Mouse (Mus musculus): ENCODE data around the gene Zfp1. TPM values are rescaled to one million over a fixed set of nuclear protein-coding genes. Genes with fewer than 3 reads are reported as not detected.

Zfp1 gene
- total RNA-seq, 2 experiments from 2014 or later = 15.5 to 17.0 TPM

DNA sequence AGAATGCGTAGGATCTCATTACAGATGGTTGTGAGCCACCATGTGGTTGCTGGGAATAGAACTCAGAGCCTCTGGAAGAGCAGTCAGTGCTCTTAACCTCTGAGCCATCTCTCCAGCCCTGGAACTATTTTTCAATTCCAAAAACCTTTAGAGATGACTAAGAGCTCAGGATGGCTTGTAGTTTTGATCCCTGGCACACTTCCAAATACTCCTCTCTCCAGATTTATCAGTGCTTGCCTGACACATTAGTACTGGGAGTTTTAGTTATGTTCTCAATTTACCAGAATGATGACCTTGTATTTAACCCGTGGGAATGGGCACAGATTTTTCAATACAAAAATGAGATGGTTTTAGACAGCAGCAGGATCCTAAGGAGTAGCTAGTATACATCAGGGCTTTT lies 23.6 kb downstream of the Zfp1 start:
- DNase-seq (ENCODE audit: low spot score in 2 of 2) = no peak

DNA sequence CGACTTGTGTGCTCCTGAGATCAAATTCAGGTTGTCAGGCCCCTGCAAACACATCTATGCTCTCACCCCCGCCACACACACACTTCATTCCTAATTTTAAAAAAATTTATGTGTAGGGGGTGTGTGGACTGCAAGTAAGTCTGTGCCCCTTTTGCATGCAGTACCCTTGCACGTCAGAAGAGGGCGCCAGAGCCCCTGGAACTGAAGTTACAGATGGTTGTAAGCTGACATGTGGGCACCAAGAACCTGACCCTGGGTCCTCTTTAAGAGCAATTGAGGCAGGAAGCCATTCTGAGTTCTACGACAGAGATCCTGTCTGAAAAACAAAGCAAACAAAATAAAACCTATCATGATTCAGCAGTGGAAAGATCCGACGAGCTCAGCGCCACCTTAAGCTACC lies 33.0 kb downstream of the Zfp1 start:
- DNase-seq (ENCODE audit: low spot score in 2 of 2) = no peak

DNA sequence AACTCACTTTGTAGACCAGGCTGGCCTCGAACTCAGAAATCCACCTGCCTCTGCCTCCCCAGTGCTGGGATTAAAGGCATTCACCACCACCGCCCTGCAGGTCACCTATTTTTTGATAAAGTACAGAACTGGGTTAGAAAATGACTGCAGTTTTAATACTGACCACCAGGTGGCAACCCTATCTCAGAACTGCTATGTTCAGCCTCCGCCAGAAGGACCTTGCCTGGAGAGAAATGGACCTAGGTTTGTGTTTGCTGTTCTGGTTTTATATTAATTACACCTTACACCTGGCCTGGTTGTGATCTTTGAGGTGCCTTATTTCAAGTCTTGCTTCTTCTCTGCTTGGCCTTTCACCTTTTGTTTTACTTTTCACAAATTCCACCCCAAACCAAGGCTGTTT lies 34.9 kb downstream of the Zfp1 start:
- peak in 1 of 2 experiments; percentile 16 for DNase-seq (ENCODE audit: low spot score in 2 of 2)

DNA sequence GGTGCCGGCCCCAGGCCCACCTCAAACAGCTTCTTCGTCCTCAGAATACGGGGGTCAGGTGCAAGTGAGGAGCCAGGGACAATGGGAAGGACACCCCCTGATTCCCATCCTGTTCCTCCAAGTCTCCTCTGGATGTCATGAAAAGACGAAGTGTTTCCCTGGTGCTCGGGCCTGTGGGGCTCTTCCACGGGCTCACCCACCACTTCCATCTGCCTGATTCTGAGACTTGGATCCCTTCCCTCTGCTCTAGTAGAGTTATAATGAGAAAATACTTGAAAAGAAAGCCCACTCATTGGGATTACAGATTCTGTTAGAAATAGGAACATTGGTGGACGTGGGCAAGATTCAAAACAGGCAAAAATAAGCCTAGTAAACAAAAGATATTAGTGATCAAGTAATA lies 35.6 kb downstream of the Zfp1 start:
- no peak for DNase-seq (ENCODE audit: low spot score in 2 of 2)

DNA sequence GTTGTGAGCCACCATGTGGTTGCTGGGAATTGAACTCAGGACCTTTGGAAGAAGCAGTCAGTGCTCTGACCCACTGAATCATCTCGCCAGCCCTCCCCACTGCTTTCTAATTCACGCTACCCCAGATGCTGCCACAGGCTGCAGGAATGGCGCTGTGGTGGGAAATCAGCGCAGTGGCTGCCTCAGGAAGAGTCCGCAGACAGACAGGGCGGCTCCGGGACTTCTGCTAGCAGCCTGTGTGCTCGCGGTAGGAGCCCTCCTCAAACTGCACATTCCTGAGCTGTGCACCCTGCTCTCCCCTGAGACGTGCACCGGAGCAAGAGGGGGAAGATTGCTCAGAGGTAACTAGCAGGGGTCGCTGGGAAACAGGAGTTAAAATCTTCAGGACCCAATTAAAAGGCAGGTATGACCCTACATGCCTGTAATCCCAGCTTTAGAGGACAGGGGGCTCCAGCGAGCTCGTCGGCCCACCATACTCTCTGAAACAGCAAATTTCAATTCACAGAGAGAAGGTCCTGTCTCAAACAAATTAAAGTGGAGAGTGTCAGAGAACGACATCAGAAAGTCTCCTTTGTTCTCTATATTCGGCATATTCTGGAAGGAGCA lies 37.3 kb downstream of the Zfp1 start:
- no peak for DNase-seq (ENCODE audit: low spot score in 2 of 2)

DNA sequence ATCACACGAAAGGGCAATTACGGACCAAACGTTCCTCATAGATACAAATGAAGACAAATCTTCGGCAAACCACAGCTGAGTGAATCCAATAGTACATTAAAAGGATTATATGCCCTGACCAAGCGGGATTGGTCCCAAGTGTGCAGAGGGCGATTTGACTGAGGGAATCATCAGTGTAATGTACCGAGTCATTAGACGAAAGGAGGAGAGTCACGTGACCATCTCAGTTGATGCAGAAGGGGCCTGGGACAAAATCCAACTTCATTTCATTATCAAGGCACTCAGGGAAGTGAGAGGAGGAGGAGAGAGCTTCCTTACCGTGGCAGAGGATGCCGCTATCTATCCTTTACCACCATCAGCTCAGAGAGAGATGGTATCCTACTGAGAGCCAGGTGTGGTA lies 38.0 kb downstream of the Zfp1 start:
- no peak for DNase-seq (ENCODE audit: low spot score in 2 of 2)

DNA sequence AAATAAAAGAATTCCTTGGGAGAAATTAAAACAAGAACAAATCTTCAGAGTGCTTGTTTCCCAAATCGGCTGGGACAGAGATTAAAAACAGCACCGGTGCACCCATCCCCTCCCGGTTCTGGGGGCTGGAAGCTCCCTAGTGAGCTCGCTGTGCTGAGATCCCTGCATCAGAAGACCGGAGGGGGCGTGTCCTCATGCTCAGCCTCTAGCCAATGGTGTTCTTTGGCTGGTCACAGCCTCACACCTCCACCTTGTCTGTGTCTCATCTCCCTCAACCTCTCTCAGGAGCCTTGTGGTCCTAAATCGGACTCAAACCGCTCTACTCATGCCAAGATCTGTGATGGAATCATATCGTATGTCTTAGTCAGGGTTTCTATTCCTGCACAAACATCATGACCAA lies 39.3 kb downstream of the Zfp1 start:
- DNase-seq (ENCODE audit: low spot score in 2 of 2) = no peak

DNA sequence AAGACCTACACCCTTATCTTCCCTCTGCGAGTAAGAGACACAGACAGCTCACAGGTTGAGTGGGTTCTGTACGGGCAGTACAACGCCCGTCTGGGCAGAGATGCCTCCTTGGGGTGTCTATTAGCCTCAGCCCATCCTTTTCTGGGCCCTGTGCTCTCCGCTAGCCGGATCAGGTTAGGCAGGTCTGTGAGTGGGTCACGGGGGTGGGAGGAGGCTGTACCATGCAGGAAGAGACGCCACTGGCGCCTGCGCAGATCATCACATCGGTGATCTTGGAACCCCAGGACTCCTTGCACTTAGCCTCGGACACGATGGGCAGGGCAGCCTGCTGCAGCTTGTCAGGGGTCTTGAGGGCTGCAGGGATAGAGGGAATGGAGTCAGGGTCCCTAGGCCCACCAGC lies 43.7 kb downstream of the Zfp1 start:
- no peak for DNase-seq (ENCODE audit: low spot score in 2 of 2)

DNA sequence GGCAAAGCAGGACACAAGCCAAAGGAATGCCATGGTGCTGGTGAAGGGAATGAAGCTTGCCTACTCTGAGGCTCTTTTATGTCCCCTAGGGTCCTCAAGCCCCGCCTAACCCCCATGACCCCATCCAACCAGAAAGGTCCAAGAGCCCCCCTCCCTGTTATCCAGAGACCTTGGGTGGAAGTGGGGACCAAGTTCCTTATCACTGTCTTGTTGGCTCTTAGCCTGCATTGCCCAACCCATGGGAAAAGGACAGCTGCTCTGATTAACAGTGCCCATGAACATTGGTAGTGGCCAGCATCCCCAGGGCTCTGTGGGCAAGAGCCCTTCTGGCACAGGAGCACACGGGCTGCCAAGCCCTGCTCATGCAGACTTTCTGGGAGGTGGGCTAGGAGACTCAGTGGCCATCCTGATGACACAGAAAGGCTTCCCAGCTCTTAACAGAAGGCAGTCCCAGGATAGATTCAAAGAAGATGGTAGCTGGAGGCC lies 47.8 kb downstream of the Zfp1 start, which contains the start of gene Ctrb1:
Gene Ctrb1 (minus strand): TSS at position 51 of the 486 bp plus-strand sequence.
- no peak for DNase-seq (ENCODE audit: low spot score in 2 of 2)

DNA sequence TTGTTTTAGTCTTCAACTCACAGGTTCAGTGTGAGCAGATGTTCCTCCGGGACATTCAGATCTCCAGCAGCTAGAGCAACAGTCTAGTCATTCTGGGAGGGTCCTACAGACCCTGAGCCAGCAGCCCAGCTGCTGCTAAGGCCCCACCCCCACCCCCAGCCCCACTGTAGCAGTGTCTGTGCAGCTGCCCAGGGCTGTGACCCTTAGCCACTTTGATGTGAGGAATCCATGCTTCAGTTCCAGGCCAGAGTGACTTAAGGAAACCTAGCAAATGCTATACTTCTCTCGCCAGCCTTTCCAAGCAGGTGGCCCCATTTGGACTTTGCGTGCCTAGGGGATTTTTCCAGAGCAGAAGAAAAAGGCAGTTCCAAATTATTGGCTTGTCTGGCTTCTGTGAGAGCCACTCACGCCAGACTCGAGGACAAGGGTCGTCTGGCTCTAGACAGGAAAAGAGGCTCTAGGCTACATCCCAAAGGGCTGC lies 50.1 kb downstream of the Zfp1 start:
- DNase-seq (ENCODE audit: low spot score in 2 of 2) = no peak

DNA sequence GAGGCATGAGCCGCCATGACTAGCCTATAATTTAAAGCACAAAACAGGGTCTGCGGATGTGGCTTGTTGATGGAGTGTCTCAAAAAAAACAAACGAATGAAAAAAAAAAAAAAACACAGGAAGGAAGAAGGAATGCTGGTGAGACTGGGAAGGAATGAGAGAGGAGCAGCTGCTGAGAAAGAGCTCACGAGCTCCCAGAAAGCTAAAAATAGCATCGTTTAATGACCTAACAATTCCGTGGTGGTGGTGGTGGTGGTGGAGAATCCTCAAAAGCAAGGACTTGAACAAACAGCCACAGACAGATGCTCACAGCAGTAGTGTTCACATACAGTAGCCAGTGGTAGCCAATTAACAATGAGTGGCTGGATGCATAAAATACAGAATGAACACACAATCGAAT lies 52.2 kb downstream of the Zfp1 start:
- no peak for DNase-seq (ENCODE audit: low spot score in 2 of 2)

DNA sequence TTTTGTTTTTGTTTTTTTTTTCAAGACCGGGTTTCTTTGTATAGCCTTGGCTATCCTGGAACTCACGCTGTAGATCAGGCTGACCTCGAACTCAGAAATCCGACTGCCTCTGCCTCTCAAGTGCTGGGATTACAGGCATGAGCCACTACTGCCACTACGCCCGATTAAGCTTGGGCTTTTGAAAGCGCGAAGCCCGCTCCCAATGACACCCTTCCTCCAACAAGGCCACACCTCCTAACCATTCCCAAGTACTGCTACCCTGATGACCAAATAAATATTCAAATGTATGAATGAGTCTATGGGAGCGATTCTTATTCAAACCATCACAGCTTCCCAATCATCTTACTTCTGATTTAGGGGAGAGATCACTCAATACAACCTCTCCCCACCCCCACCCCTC lies 54.5 kb downstream of the Zfp1 start:
- DNase-seq (ENCODE audit: low spot score in 2 of 2) = no peak

DNA sequence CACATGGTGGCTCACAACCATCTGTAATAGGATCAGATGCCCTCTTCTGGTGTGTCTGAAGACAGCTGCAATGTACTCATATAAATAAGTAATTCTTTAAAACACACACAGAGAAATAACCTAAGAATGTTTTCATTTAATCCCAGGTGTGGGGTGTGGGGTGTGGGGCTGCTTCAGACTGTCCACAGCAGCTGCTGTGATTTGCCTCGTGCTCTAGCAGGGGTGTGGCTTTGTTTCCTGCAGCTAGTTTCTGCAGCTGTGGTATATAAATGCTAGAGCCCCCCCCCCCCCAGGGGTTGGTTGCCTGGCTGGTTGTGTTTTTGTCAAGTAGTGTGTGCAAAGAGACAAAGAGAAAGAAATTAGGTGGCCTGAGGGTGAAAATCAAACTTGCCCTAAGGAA lies 55.8 kb downstream of the Zfp1 start:
- DNase-seq (ENCODE audit: low spot score in 2 of 2) = no peak

DNA sequence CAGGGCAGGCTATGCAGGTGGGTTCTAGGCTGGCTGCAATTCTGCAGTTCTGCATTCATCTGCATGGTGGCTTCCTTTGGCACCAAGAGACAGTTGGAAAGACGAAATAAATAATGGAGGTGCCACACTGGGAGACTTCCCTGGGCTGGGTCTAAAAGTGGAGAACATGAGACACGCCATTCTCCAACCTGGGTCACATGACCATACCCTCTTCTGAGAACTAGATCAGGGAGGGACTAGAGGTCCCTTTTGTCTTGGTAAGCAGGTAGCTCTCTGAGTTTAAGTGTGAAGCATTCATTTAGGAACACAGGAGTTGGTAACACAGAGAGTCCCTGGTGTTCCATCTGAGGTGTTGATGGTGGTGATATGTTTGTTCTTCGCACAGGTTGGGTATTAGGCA lies 57.0 kb downstream of the Zfp1 start:
- DNase-seq (ENCODE audit: low spot score in 2 of 2) = no peak

DNA sequence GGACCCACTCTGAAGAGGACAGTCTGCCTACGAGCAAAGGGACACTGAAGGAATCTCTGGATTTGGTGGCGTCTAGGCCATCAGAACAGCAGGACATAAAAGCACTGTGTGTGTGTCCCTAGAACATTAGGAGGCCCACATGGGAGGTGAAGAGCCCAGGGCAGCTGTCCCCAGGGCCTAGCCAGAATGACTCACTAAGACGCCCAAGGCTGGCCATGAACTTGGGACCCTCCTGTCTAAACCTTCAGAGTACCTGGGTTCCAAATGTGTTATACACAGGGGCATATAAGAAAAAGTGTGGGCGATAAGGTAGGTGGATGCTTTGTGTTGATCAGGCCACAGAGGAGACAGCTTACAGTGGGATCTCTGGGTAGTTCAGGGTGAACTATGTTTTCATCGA lies 57.5 kb downstream of the Zfp1 start:
- no peak for DNase-seq (ENCODE audit: low spot score in 2 of 2)

DNA sequence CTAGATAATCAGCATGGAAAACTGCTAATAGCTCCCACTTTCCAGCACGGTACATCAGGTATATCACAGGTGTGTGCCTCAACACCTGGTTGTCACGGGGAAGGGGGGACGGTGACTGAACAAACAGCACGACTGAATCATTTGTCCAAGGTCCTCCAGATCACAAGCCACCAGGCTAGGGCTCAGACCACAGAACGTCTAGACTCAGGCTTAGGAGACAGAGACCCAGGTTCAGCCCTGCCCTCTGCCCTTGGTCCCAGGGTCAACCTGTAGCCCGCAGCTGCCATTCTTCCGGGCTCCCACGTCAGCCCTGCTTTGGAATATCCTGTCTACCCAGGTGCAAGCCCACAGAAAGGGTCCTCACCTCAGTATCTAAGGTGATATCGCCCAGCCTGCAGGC lies 58.2 kb downstream of the Zfp1 start:
- DNase-seq (ENCODE audit: low spot score in 2 of 2) = no peak

DNA sequence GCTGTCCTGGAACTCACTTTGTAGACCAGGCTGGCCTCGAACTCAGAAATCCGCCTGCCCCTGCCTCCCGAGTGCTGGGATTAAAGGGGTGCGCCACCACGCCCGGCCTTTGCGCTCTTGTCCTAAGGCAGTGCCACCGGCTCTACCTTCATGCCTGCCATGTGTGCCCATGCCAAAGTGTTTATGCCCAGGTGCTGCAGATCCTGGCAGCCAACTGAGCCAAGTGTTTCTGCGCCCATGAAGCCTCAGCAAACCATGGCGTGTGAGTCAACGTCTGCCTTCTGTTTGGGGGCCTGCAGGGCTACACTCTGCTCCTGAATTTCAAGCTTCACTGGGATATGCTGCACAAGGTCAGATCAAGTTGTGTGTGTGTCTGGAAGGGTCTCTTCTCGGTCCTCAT lies 61.4 kb downstream of the Zfp1 start:
- no peak for DNase-seq (ENCODE audit: low spot score in 2 of 2)

DNA sequence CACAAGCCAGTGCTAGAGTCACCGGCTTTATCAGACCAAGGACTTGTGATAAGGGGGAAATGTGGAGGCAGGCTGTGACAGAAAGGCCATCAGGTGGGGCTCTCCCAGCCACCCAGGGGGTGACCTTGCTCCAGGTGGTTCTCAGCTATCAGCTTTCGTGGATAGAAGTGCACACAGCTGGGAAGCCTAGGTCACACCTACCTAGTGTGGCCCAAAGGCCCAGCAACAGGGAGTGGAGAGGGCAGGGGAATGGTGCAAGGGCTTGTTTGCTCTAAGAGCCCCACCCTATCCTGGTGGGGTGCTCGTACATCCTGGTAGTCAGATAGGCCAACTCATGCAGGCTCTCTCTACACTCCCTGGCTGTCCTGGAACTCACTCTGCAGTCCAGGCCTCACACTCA lies 62.0 kb downstream of the Zfp1 start:
- no peak for DNase-seq (ENCODE audit: low spot score in 2 of 2)

DNA sequence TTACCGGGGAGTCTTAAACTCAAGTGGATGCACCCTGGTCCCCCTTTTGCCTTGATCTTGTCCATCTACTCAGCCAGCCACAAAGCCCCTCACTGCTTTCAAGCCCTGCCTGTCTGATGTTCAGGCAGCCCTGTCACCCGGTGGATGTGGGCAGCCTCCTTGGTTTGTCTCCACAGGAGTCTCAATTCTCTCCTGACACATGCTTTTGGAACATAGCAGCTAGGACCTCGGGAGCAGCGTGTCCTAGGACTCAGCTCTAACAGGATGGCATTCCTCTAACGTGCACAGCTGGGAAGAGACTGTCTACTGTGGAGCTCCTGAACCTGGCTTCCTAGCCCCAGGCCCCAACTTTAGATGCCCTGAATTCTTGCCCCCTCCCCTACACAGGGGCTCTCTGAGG lies 62.5 kb downstream of the Zfp1 start:
- no peak for DNase-seq (ENCODE audit: low spot score in 2 of 2)

DNA sequence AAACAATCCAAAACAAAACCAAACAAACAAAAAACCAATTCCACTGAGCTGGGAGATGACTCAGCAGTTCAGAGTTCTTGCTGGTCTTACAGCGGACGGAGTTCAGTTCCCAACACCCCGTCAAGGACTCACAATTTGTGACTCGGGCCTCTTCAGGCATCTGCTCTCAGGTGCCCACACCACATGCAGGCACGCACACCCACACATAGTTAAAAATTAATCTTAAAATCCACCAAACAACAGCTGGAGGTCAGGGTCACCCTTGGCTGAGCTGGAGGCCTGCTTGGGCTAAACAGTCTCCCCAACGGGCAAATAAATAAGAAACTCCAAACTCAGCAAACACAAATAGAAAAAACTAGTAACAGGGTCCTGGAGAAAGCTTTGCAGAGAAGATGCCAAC lies 65.1 kb downstream of the Zfp1 start:
- DNase-seq (ENCODE audit: low spot score in 2 of 2) = no peak

DNA sequence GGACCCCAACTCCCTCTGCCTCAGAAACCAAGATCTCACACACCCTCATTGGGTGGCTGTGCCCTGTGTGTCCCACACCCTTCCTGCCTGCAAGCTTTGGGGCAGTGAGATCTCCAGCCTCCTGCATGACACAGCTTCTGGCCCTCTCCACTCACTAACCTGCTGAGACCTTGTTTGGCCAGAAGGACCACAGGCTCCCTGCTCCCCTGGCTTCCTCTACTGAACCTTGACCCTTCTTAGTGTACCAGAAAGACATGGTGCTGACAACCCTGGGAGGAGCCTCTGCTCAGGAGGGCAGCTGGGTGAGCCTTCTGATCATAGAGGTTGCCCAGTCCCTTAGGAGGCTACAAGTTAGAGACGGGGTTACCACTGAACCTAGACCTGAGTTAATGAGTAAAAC lies 66.0 kb downstream of the Zfp1 start:
- no peak for DNase-seq (ENCODE audit: low spot score in 2 of 2)

DNA sequence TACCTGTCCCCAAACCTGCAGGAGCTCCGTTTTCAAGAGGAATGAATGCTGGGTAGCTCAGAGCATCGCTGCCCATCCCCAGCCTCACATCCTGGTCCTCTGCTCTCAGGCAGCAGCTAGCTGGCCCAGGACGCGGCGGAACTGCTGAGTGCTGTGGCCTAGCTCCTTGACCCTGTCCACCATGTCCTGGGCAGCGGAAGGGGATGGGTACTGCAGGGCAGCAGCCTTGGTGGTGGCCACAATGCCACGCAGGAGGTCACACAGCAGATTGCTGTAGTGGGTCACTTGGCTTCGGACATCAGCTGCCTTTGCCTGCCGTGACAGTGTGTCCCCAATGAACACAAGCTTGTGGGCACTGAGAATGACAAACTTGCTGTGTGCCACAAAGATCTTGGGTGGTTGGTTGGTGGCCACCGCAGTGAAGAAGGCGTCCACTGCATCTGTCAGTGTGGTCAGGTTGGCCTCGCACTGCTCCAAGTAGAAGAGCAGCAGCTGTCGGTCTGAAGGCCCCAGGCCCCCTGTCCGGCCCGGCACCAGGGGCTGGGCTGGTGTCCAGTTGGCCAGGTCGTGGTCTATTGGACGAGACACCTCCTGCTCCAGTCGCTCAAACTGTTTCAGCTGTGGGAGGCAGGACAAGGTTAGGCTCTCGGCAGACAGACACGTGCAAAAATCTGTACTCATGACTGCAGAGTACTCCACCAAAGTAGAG lies 67.7 kb downstream of the Zfp1 start:
- DNase-seq (ENCODE audit: low spot score in 2 of 2) = no peak

DNA sequence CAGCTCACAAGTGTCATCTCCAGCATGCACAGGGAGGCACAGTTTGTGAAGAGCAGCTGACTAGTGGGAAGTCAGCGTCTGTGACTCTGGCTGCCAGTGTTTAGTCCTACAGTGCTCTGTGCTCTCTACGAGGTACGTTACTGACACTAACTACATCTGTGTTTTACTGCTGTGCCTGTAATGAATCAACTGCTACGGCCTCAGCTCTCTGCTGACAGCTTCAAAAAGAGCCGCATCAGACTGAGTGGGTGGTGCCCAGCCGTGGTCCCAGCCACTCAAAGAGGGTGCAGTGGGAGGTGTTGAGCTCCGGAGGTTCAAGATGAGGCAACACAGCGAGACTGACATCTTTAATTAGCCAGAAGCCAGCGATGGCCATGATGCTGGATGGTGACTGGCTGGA lies 68.9 kb downstream of the Zfp1 start:
- DNase-seq (ENCODE audit: low spot score in 2 of 2) = no peak

Data from adrenal gland, postnatal 4 days (tissue).